Mouse (Mus musculus) limb, embryonic 14.5 days (tissue): ENCODE data around the gene Ankrd34a. TPM values are rescaled to one million over a fixed set of nuclear protein-coding genes. Genes with fewer than 3 reads are reported as not detected.
A peak's percentile ranks its signal among the peaks of the same experiment; 100 is the strongest.

Experiments
- ATAC-seq: fragments of 200-750 bp; cut with Nextera tagmentation; 2 replicates; pipeline ENCODE4 v1.8.0; 2017; ENCODE audit warnings: low read depth, moderate number of reproducible peaks, moderate TSS enrichment; ENCODE audit not compliant: low FRiP score
- DNase-seq: peaks from one replicate; pipeline ENCODE4 v3.0.0-alpha.2; 2015; ENCODE audit warnings: low spot score
- H3K27ac ChIP-seq: fragments of 300-500 bp; sonication (generic); replicated peaks from 2 replicates; pipeline ENCODE4 v1.5.1; 2014; ENCODE audit warnings: low read depth, mild to moderate bottlenecking, low read length, moderate library complexity, mixed read lengths
- H3K27me3 ChIP-seq: fragments of 300-500 bp; sonication (generic); 2 replicates; pipeline ENCODE4 v1.6.1; 2014; ENCODE audit warnings: low read length, mixed read lengths; ENCODE audit not compliant: control insufficient read depth, insufficient read depth
- H3K36me3 ChIP-seq: fragments of 300-500 bp; sonication (generic); 2 replicates; pipeline ENCODE4 v1.6.1; 2014; ENCODE audit warnings: mild to moderate bottlenecking, low read length, moderate library complexity, mixed read lengths; ENCODE audit not compliant: control insufficient read depth, insufficient read depth
- H3K4me1 ChIP-seq: fragments of 300-500 bp; sonication (generic); 2 replicates; pipeline ENCODE4 v1.6.1; 2014; ENCODE audit warnings: antibody characterized with exemption, low read length, mixed read lengths; ENCODE audit not compliant: control insufficient read depth, insufficient read depth
- H3K4me2 ChIP-seq: fragments of 300-500 bp; sonication (generic); replicated peaks from 2 replicates; pipeline ENCODE4 v1.6.1; 2014; ENCODE audit warnings: low read depth, mild to moderate bottlenecking, low read length, moderate library complexity; ENCODE audit not compliant: severe bottlenecking
- H3K4me3 ChIP-seq: fragments of 300-500 bp; sonication (generic); replicated peaks from 2 replicates; pipeline ENCODE4 v1.5.1; 2014; ENCODE audit warnings: low read length
- H3K9ac ChIP-seq: fragments of 300-500 bp; sonication (generic); 2 replicates; pipeline ENCODE4 v1.6.1; 2014; ENCODE audit warnings: mild to moderate bottlenecking, low read depth, low read length, moderate library complexity; ENCODE audit not compliant: severe bottlenecking
- H3K9me3 ChIP-seq: fragments of 300-500 bp; sonication (generic); 2 replicates; pipeline ENCODE4 v1.6.1; 2016; ENCODE audit warnings: low read length; ENCODE audit not compliant: control insufficient read depth
- POLR2A ChIP-seq: fragments of 200-500 bp; IDR thresholded peaks from 2 replicates; pipeline ENCODE4 v1.8.0; 2012; ENCODE audit warnings: inconsistent platforms, mild to moderate bottlenecking, moderate library complexity, borderline replicate concordance; ENCODE audit not compliant: insufficient read depth, insufficient read length; ENCODE audit errors: extremely low read depth
- WGBS: fragments of 180-500 bp; shearing (Covaris S2); extraction: QIAGEN DNeasy Blood & Tissue Kit; methylation state at CpG from one replicate; pipeline ENCODE4 v1.1.7; 2014; 5-methylcytosine and 5-hydroxymethylcytosine counted together
- polyA plus RNA-seq, 2 experiments: library from polyadenylated mRNA; depleted of rRNA in 1 of 2; stranded (reverse) in 1 of 2; unstranded in 1 of 2; fragments of >200 nt; fragmentation: Nextera tagmentation in 1 of 2; extraction: Ambion mirVana in 1 of 2; gene quantifications; 2 replicates each; pipeline versions ENCODE4 v1.2.1 to v1.2.3; 2012 to 2014

The Ankrd34a gene
- polyA plus RNA-seq, 2 experiments = 1.8 to 2.7 TPM

GRCm38 (mm10) chr3:96551890-96552289 lies 44.5 kb upstream of the Ankrd34a start:
- ATAC-seq = no peak
- H3K27ac ChIP-seq = no peak overlapping the region
- no peak overlapping the region for H3K4me2 ChIP-seq
- peaks cover 17% of the 10 kb centered on the region for H3K4me1 ChIP-seq
- peak overlapping the region; percentile 9; the same call in 1 of the 2 replicates for H3K9ac ChIP-seq
- no peaks in the 10 kb centered on the region for H3K36me3 ChIP-seq
- H3K9me3 ChIP-seq = no peaks in the 10 kb centered on the region
- DNase-seq = no peak
- no peaks in the 10 kb centered on the region for H3K27me3 ChIP-seq
- TF ChIP-seq POLR2A = no peak
- no peak overlapping the region for H3K4me3 ChIP-seq
- 67% methylated on average over 7 of the region's 7 CpGs for WGBS

DNA sequence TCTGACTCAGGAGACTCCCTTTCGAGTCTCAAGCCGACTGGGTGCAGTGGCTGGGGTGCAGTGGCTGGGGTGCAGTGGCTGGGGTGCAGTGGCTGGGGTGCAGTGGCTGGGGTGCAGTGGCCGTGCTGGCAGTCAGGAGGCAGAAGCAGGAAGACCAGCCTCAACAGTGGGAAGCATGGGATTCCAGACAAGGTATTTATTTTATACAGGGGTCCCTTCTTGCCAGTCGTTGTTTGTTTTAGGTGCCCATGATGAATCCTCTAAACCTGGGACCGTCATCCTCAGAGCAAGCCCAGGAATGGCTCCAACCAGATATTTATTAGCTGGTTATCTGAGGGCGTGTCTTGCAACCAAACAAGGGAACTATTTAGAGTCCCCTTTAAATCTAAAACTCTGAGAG lies 42.8 kb upstream of the Ankrd34a start:
- 65% methylated on average over 6 of the region's 6 CpGs for WGBS
- no peaks in the 10 kb centered on the region for H3K27me3 ChIP-seq
- TF ChIP-seq POLR2A = no peak
- H3K27ac ChIP-seq = no peak overlapping the region
- H3K36me3 ChIP-seq = no peaks in the 10 kb centered on the region
- no peaks in the 10 kb centered on the region for H3K9me3 ChIP-seq
- H3K4me2 ChIP-seq = no peak overlapping the region
- no peak overlapping the region for H3K4me3 ChIP-seq
- DNase-seq (no peak), ATAC-seq (no peak)
- no peak overlapping the region for H3K9ac ChIP-seq
- H3K4me1 ChIP-seq = peaks cover 19% of the 10 kb centered on the region

GRCm38 (mm10) chr3:96554251-96554650 lies 42.2 kb upstream of the Ankrd34a start:
- no peak overlapping the region for H3K4me3 ChIP-seq
- TF ChIP-seq POLR2A = no peak
- H3K27me3 ChIP-seq = no peaks in the 10 kb centered on the region
- H3K36me3 ChIP-seq = 0 out of 2 replicates have a peak, but pooled peaks cover under 1% of the 10 kb centered on the region
- H3K4me1 ChIP-seq = peaks cover 20% of the 10 kb centered on the region
- H3K27ac ChIP-seq = no peak overlapping the region
- ATAC-seq = no peak
- H3K9ac ChIP-seq = no peak overlapping the region
- H3K9me3 ChIP-seq = no peaks in the 10 kb centered on the region
- DNase-seq = no peak
- H3K4me2 ChIP-seq = no peak overlapping the region
- WGBS = 84% methylated on average over 6 of the region's 6 CpGs

DNA sequence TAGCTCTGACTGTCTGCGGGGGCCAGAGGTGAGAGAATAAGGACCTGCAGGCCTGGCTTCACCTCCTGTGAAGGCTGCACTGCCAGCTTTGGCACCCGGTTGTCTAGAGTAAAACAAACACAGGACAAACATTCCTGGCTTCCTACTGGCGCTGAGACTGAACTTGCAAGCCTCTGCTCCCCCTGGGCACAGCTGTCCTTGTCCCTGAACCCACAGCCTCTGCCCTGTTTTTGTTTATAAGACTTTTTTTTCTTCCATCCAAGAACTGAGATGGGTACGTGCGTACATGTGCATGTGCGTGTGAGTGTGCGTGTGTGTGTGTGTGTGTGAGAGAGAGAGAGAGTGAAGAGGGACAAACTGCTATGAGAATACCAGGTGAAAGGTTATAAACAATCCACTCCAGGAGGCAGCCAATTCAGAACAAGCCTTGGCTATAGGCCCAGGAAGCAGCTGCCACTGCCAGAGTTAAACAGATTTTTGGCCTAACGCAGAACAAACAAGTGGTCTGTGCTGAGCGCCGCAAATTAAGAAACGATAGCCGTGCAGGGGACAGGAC lies 41.3 kb upstream of the Ankrd34a start:
- H3K9ac ChIP-seq = no peak overlapping the region
- WGBS = 33% methylated on average over 12 of the region's 12 CpGs
- DNase-seq = peak; percentile 75
- H3K4me2 ChIP-seq = no peak overlapping the region
- H3K9me3 ChIP-seq = no peaks in the 10 kb centered on the region
- no peak overlapping the region for H3K4me3 ChIP-seq
- H3K36me3 ChIP-seq = peaks cover 9% of the 10 kb centered on the region
- peak overlapping the region; percentile 55 for H3K27ac ChIP-seq
- ATAC-seq = 0 out of 2 replicates have a peak, but pooled peaks have one; percentile 16
- no peak for TF ChIP-seq POLR2A
- H3K27me3 ChIP-seq = no peaks in the 10 kb centered on the region
- H3K4me1 ChIP-seq = peaks cover 28% of the 10 kb centered on the region

DNA sequence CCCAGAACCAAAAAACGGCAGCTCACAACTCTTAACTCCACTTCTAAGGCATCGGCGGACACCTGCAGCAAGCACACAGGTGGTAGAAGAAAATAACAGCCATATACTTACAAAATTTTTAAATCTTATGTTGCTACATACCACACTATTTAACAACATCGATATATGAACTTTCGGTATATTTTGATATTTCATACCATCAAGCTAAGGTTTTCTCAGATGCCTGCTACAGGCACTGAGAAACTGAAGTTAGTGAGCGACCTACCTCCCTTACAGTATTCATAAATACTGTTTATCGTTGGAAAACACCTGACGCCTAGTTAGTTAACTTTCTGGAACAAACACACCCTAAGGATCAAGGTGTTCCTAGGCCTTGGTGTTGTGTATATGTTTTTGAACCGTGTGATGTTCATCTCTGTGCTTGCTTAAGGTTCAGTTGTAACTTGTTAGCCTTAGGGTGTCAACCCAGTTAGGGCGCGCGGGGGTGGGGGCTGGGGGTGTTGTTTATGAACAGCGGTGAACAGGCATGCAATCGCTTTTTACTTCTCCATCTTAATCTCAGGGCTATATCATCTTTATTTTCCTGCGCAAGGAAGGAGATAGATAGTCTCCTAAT lies 40.3 kb upstream of the Ankrd34a start:
- Histone ChIP-seq H3K27ac (no peak overlapping the region), H3K9me3 (no peaks in the 10 kb centered on the region), H3K4me3 (no peak overlapping the region), H3K9ac (no peak overlapping the region), H3K4me2 (peak overlapping the region; percentile 79), H3K36me3 (peaks cover 19% of the 10 kb centered on the region), H3K27me3 (no peaks in the 10 kb centered on the region), H3K4me1 (peaks cover 35% of the 10 kb centered on the region)
- DNase-seq = no peak
- ATAC-seq = no peak
- TF ChIP-seq POLR2A = no peak
- 78% methylated on average over 15 of the region's 15 CpGs for WGBS
